Mouse (Mus musculus): ENCODE results near the gene Rnf213. TPM values are rescaled to one million over a fixed set of nuclear protein-coding genes. Genes with fewer than 3 reads are reported as not detected.
A peak's percentile ranks its signal among the peaks of the same experiment; 100 is the strongest.

The Rnf213 gene
- total and polyA plus RNA-seq, 3 experiments = 3.5 to 66.4 (median 46.3) TPM

GRCm38 (mm10) chr11:119491690-119492087 lies 98.8 kb downstream of the Rnf213 start:
- Histone ChIP-seq H3K27me3 (ENCODE audit: insufficient read depth, low read length) (no peaks in the 10 kb centered on the region), H3K4me3 (ENCODE audit: low read depth, low read length) (peak overlapping the region; percentile 81), H3K4me1 (ENCODE audit: insufficient read depth, low read depth, low read length) (peaks cover 29% of the 10 kb centered on the region), H3K9me3 (replicated peaks) (no peaks in the 10 kb centered on the region), H3K36me3 (replicated peaks) (peaks cover 67% of the 10 kb centered on the region)
- ATAC-seq (ENCODE audit: extremely low read depth, insufficient number of reproducible peaks, low FRiP score, poor library complexity, severe bottlenecking) (no peak), DNase-seq (ENCODE audit: low spot score) (no peak)
- TF ChIP-seq TAL1 (conservative IDR thresholded peaks at IDR 0.05; ENCODE audit: low read depth, low read length) (no peak), GATA2 (IDR thresholded peaks at IDR 0.05; ENCODE audit: borderline replicate concordance, low read depth, low read length) (no peak), CTCF (IDR thresholded peaks at IDR 0.05; ENCODE audit: low read depth, low read length) (no peak), POLR2AphosphoS5 (IDR thresholded peaks at IDR 0.05; ENCODE audit: insufficient replicate concordance, low read depth, low read length) (no peak), GATA1 (IDR thresholded peaks at IDR 0.05; ENCODE audit: borderline replicate concordance, low read length) (no peak)

DNA sequence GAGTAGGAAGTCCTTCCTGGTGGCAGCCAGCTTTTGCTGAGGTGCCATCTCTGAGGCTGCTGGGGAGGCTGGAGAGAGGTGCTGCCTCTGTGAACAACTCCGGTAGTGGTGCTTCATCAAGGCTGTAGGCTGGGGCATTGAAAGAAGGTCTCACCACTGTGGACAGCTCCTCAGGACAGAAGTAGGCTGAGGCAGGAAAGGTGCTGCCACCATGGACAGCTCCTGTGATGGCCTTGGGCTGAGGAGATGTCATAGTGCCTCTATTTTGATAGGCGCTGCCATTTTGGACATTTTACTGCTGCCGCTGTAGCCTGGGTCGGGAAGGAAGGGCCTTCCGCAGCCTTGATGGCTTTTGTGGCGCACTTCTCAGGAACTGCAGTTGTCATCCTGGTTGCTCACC lies 99.9 kb downstream of the Rnf213 start:
- ATAC-seq (ENCODE audit: extremely low read depth, insufficient number of reproducible peaks, low FRiP score, poor library complexity, severe bottlenecking) (no peak), DNase-seq (ENCODE audit: low spot score) (no peak)
- H3K9me3 ChIP-seq (replicated peaks) = no peaks in the 10 kb centered on the region
- H3K27me3 ChIP-seq (ENCODE audit: insufficient read depth, low read length) = no peaks in the 10 kb centered on the region
- peaks cover 66% of the 10 kb centered on the region for H3K36me3 ChIP-seq (replicated peaks)
- H3K4me1 ChIP-seq (ENCODE audit: insufficient read depth, low read depth, low read length) = peaks cover 29% of the 10 kb centered on the region
- TF ChIP-seq GATA2 (IDR thresholded peaks at IDR 0.05; ENCODE audit: borderline replicate concordance, low read depth, low read length) = no peak
- no peak for TF ChIP-seq TAL1 (conservative IDR thresholded peaks at IDR 0.05; ENCODE audit: low read depth, low read length)
- TF ChIP-seq POLR2AphosphoS5 (IDR thresholded peaks at IDR 0.05; ENCODE audit: insufficient replicate concordance, low read depth, low read length) = no peak
- TF ChIP-seq GATA1 (IDR thresholded peaks at IDR 0.05; ENCODE audit: borderline replicate concordance, low read length) = no peak
- no peak for TF ChIP-seq CTCF (IDR thresholded peaks at IDR 0.05; ENCODE audit: low read depth, low read length)
- no peak overlapping the region for H3K4me3 ChIP-seq (ENCODE audit: low read depth, low read length)

DNA sequence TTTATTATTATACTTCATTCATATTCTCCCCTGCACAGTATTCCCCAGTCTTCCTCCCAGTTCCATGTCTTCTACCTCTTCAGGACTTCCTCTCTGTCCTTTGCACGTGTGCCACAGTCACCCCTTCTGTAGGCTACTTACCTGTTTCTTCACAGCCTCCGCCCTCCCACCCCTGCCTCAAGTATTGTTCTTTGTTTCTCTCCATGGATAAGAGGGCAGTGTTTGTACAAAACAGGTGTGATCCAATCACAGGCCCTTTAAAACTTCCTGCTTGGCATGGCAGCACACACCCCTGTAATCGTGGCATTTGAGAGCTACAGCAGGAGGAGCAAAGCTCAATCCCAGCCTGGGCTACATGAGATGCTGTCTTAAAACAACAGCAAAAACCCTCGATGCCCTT lies 100.6 kb downstream of the Rnf213 start:
- Histone ChIP-seq H3K27me3 (ENCODE audit: insufficient read depth, low read length) (no peaks in the 10 kb centered on the region), H3K4me1 (ENCODE audit: insufficient read depth, low read depth, low read length) (peaks cover 29% of the 10 kb centered on the region), H3K4me3 (ENCODE audit: low read depth, low read length) (no peak overlapping the region), H3K9me3 (replicated peaks) (no peaks in the 10 kb centered on the region), H3K36me3 (replicated peaks) (peaks cover 66% of the 10 kb centered on the region)
- no peak for ATAC-seq (ENCODE audit: extremely low read depth, insufficient number of reproducible peaks, low FRiP score, poor library complexity, severe bottlenecking)
- no peak for DNase-seq (ENCODE audit: low spot score)
- TF ChIP-seq POLR2AphosphoS5 (IDR thresholded peaks at IDR 0.05; ENCODE audit: insufficient replicate concordance, low read depth, low read length) (no peak), GATA2 (IDR thresholded peaks at IDR 0.05; ENCODE audit: borderline replicate concordance, low read depth, low read length) (no peak)

DNA sequence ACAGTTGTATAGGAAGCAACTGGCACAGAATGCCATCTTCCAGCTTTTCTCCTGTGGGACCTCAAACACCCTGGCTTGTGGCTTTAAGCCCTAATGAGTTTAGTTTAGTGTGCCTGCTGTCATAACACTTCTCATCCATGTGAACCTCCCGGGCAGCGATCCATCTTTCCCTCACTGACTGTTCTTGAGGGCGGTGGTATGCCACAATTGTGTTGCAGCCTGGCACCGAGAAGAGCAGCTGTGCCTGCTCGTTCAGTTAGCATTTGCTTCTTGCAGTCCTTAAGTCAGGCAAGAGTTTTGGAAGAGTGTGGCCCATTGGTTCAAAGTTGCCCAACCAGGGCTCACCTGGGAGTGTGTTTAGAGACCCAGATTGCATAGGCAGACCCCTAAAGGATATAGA lies 103.2 kb downstream of the Rnf213 start:
- H3K36me3 ChIP-seq (replicated peaks) = peaks cover 84% of the 10 kb centered on the region
- no peak for TF ChIP-seq GATA1 (IDR thresholded peaks at IDR 0.05; ENCODE audit: borderline replicate concordance, low read length)
- TF ChIP-seq CTCF (IDR thresholded peaks at IDR 0.05; ENCODE audit: low read depth, low read length) = no peak
- TF ChIP-seq POLR2AphosphoS5 (IDR thresholded peaks at IDR 0.05; ENCODE audit: insufficient replicate concordance, low read depth, low read length) = no peak
- no peak for TF ChIP-seq GATA2 (IDR thresholded peaks at IDR 0.05; ENCODE audit: borderline replicate concordance, low read depth, low read length)
- no peak for TF ChIP-seq TAL1 (conservative IDR thresholded peaks at IDR 0.05; ENCODE audit: low read depth, low read length)
- ATAC-seq (ENCODE audit: extremely low read depth, insufficient number of reproducible peaks, low FRiP score, poor library complexity, severe bottlenecking) = no peak
- no peak overlapping the region for H3K4me3 ChIP-seq (ENCODE audit: low read depth, low read length)
- no peaks in the 10 kb centered on the region for H3K27me3 ChIP-seq (ENCODE audit: insufficient read depth, low read length)
- H3K9me3 ChIP-seq (replicated peaks) = no peaks in the 10 kb centered on the region
- H3K4me1 ChIP-seq (ENCODE audit: insufficient read depth, low read depth, low read length) = peaks cover 18% of the 10 kb centered on the region
- no peak for DNase-seq (ENCODE audit: low spot score)

GRCm38 (mm10) chr11:119497451-119497850 lies 104.6 kb downstream of the Rnf213 start:
- DNase-seq (ENCODE audit: low spot score) (no peak), ATAC-seq (ENCODE audit: extremely low read depth, insufficient number of reproducible peaks, low FRiP score, poor library complexity, severe bottlenecking) (no peak)
- H3K36me3 ChIP-seq (replicated peaks) = peaks cover 97% of the 10 kb centered on the region
- no peaks in the 10 kb centered on the region for H3K9me3 ChIP-seq (replicated peaks)
- no peaks in the 10 kb centered on the region for H3K27me3 ChIP-seq (ENCODE audit: insufficient read depth, low read length)
- peaks cover 15% of the 10 kb centered on the region for H3K4me1 ChIP-seq (ENCODE audit: insufficient read depth, low read depth, low read length)
- no peak overlapping the region for H3K4me3 ChIP-seq (ENCODE audit: low read depth, low read length)
- TF ChIP-seq CTCF (IDR thresholded peaks at IDR 0.05; ENCODE audit: low read depth, low read length) = no peak

DNA sequence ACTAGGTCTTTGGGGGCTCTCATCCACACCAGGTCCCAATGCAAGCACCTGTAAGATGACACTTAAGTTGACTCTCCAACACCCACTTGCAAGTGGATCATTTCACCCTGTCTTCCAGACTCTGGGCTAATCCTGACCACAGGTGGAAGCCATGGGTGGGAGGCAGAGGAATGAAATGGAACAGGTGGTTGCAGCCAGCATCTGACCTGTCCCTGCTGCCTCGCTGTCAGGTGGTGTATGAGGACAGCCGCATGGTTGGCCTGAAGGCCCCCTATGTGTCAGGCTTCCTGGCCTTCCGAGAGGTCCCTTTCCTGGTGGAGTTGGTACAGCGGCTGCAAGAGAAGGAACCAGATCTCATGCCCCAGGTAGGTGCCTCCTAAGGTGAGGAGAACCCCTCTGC lies 106.4 kb downstream of the Rnf213 start:
- Histone ChIP-seq H3K4me3 (ENCODE audit: low read depth, low read length) (no peak overlapping the region), H3K27me3 (ENCODE audit: insufficient read depth, low read length) (no peaks in the 10 kb centered on the region), H3K4me1 (ENCODE audit: insufficient read depth, low read depth, low read length) (peaks cover 9% of the 10 kb centered on the region), H3K9me3 (replicated peaks) (no peaks in the 10 kb centered on the region), H3K36me3 (replicated peaks) (peaks cover 98% of the 10 kb centered on the region)
- TF ChIP-seq TAL1 (conservative IDR thresholded peaks at IDR 0.05; ENCODE audit: low read depth, low read length) (no peak), GATA1 (IDR thresholded peaks at IDR 0.05; ENCODE audit: borderline replicate concordance, low read length) (no peak), GATA2 (IDR thresholded peaks at IDR 0.05; ENCODE audit: borderline replicate concordance, low read depth, low read length) (no peak), POLR2AphosphoS5 (IDR thresholded peaks at IDR 0.05; ENCODE audit: insufficient replicate concordance, low read depth, low read length) (no peak), CTCF (IDR thresholded peaks at IDR 0.05; ENCODE audit: low read depth, low read length) (no peak)
- DNase-seq (ENCODE audit: low spot score) (no peak), ATAC-seq (ENCODE audit: extremely low read depth, insufficient number of reproducible peaks, low FRiP score, poor library complexity, severe bottlenecking) (no peak)

- Histone ChIP-seq H3K9me3 (replicated peaks) (no peaks in the 10 kb centered on the region), H3K4me1 (ENCODE audit: insufficient read depth, low read depth, low read length) (peaks cover 4% of the 10 kb centered on the region), H3K36me3 (replicated peaks) (peaks cover 99% of the 10 kb centered on the region), H3K27me3 (ENCODE audit: insufficient read depth, low read length) (no peaks in the 10 kb centered on the region), H3K4me3 (ENCODE audit: low read depth, low read length) (no peak overlapping the region)
- no peak for TF ChIP-seq CTCF (IDR thresholded peaks at IDR 0.05; ENCODE audit: low read depth, low read length)
- TF ChIP-seq GATA1 (IDR thresholded peaks at IDR 0.05; ENCODE audit: borderline replicate concordance, low read length) = no peak
- no peak for TF ChIP-seq TAL1 (conservative IDR thresholded peaks at IDR 0.05; ENCODE audit: low read depth, low read length)
- TF ChIP-seq POLR2AphosphoS5 (IDR thresholded peaks at IDR 0.05; ENCODE audit: insufficient replicate concordance, low read depth, low read length) = no peak
- no peak for TF ChIP-seq GATA2 (IDR thresholded peaks at IDR 0.05; ENCODE audit: borderline replicate concordance, low read depth, low read length)
- no peak for DNase-seq (ENCODE audit: low spot score)
- ATAC-seq (ENCODE audit: extremely low read depth, insufficient number of reproducible peaks, low FRiP score, poor library complexity, severe bottlenecking) = no peak
Observed at GRCm38 (mm10) chr11:119500011-119500410, 107.1 kb downstream of the Rnf213 start.
